Mouse (Mus musculus) G1E-ER4 (cell line): ENCODE data around the gene Kat8. TPM values are rescaled to one million over a fixed set of nuclear protein-coding genes. Genes with fewer than 3 reads are reported as not detected.

Experiments used
- GATA1 ChIP-seq: IDR thresholded peaks from one replicate; pipeline ENCODE4 v1.8.0; 2012; ENCODE audit warnings: low read length, inconsistent platforms
- polyA plus RNA-seq: library from polyadenylated mRNA; stranded (reverse); fragments of >175 nt; gene quantifications from 2 replicates; pipeline ENCODE4 v1.2.3, GENCODE M21; 2012

The Kat8 gene
- polyA plus RNA-seq, 1 experiment, result 7.0 TPM

- no peak for TF ChIP-seq GATA1
Observed at GRCm38 (mm10) chr7:127921516-127921915, 9.2 kb downstream of the Kat8 start.

GRCm38 (mm10) chr7:127922451-127923275 lies 10.3 kb downstream of the Kat8 start:
- no peak for TF ChIP-seq GATA1

- no peak for TF ChIP-seq GATA1
Observed at GRCm38 (mm10) chr7:127923714-127924113, 11.4 kb downstream of the Kat8 start.

GRCm38 (mm10) chr7:127925252-127925651 lies 12.9 kb downstream of the Kat8 start:
- TF ChIP-seq GATA1, result no peak

GRCm38 (mm10) chr7:127926066-127926465 lies 13.8 kb downstream of the Kat8 start:
- no peak for TF ChIP-seq GATA1

GRCm38 (mm10) chr7:127926846-127927245 lies 14.5 kb downstream of the Kat8 start:
- no peak for TF ChIP-seq GATA1

- TF ChIP-seq GATA1, result no peak
Observed at GRCm38 (mm10) chr7:127927726-127928125, 15.4 kb downstream of the Kat8 start.

- no peak for TF ChIP-seq GATA1
Observed at GRCm38 (mm10) chr7:127928596-127928995, 16.3 kb downstream of the Kat8 start.

GRCm38 (mm10) chr7:127929923-127930322 lies 17.6 kb downstream of the Kat8 start, which contains the start of gene Prss8:
TSS of gene Prss8 (minus strand) at chr7:127930104.
- TF ChIP-seq GATA1, result no peak

GRCm38 (mm10) chr7:127930636-127931035 lies 18.3 kb downstream of the Kat8 start:
- TF ChIP-seq GATA1, result no peak

- no peak for TF ChIP-seq GATA1
Observed at GRCm38 (mm10) chr7:127931351-127932135, 19.2 kb downstream of the Kat8 start.

GRCm38 (mm10) chr7:127932273-127933031 lies 20.1 kb downstream of the Kat8 start:
- no peak for TF ChIP-seq GATA1

GRCm38 (mm10) chr7:127934075-127934474 lies 21.8 kb downstream of the Kat8 start:
- no peak for TF ChIP-seq GATA1

- TF ChIP-seq GATA1, result no peak
Observed at GRCm38 (mm10) chr7:127935028-127935722, 22.9 kb downstream of the Kat8 start.

GRCm38 (mm10) chr7:127935748-127936159 lies 23.4 kb downstream of the Kat8 start:
- TF ChIP-seq GATA1, result no peak

GRCm38 (mm10) chr7:127936216-127936884 lies 24.0 kb downstream of the Kat8 start:
- TF ChIP-seq GATA1, result no peak
